8 mouse cellular contexts compared by ENCODE assay signal in genomic region chr19:52992880-52993440, GRCm38 (mm10). TPM values are rescaled to one million over a fixed set of nuclear protein-coding genes. Genes with fewer than 3 reads are reported as not detected.
A peak's percentile ranks its signal among the peaks of the same experiment; 100 is the strongest.
DNase-seq lines count a peak whose midpoint lies in the region; ATAC-seq and TF ChIP-seq lines count a peak whose summit lies in the region.

No protein-coding gene starts in this region.

- DNase-seq in CD4-positive, CD25-positive, alpha-beta regulatory T cell, adult 2 months (ENCODE audit: low read depth, low spot score), result peak; percentile 32
- peak; percentile 36 for DNase-seq in A20 (ENCODE audit: low read depth, low spot score)
- DNase-seq in embryo, embryonic 9.5 days (ENCODE audit: extremely low spot score), result peak; percentile 33
- DNase-seq in left cerebral cortex, adult 2 months (ENCODE audit: extremely low spot score in 1 of 2, low spot score in 2 of 2), result peak; percentile 47 to 60
- DNase-seq in telencephalon, adult 2 months (ENCODE audit: low read depth, low spot score), result peak; percentile 23

- H3K4me1 ChIP-seq in hindbrain, embryonic 16.5 days (ENCODE audit: control insufficient read depth, insufficient read depth, low read depth, low read length), result no peaks in the 10 kb centered on the region
- H3K4me1 ChIP-seq in midbrain, embryonic 12.5 days, result no peaks in the 10 kb centered on the region

- no peak overlapping the region for H3K4me3 ChIP-seq in hindbrain, embryonic 16.5 days (ENCODE audit: low read length)
- no peak overlapping the region for H3K4me3 ChIP-seq in left cerebral cortex, adult 2 months
- no peak overlapping the region for H3K4me3 ChIP-seq in midbrain, embryonic 12.5 days

- H3K4me2 ChIP-seq in hindbrain, embryonic 16.5 days (ENCODE audit: low read length), result no peak overlapping the region
- H3K4me2 ChIP-seq in midbrain, embryonic 12.5 days (replicated peaks), result no peak overlapping the region

- ATAC-seq in CD4-positive, CD25-positive, alpha-beta regulatory T cell, adult 4 months, result no peak
- peak; percentile 93 for ATAC-seq in hindbrain, embryonic 16.5 days
- ATAC-seq in midbrain, embryonic 12.5 days (ENCODE audit: low FRiP score, low read depth), result peak; percentile 70

- H3K27ac ChIP-seq in hindbrain, embryonic 16.5 days (ENCODE audit: low read depth, low read length), result no peak overlapping the region
- no peak overlapping the region for H3K27ac ChIP-seq in left cerebral cortex, adult 2 months
- no peak overlapping the region for H3K27ac ChIP-seq in midbrain, embryonic 12.5 days (replicated peaks)

- H3K27me3 ChIP-seq in hindbrain, embryonic 16.5 days (replicated peaks; ENCODE audit: control insufficient read depth, insufficient read depth, low read length), result no peaks in the 10 kb centered on the region
- no peaks in the 10 kb centered on the region for H3K27me3 ChIP-seq in midbrain, embryonic 12.5 days

- intact Hi-C loops in left cerebral cortex, adult 2 months (cut with DNase I), result no loop called here

- no peak overlapping the region for H3K9ac ChIP-seq in hindbrain, embryonic 16.5 days (ENCODE audit: low read depth, low read length)
- H3K9ac ChIP-seq in midbrain, embryonic 12.5 days (replicated peaks), result no peak overlapping the region

- 68% methylated on average over 11 of the region's 11 CpGs for WGBS in hindbrain, embryonic 16.5 days
- WGBS in midbrain, embryonic 12.5 days, result 75% methylated on average over 11 of the region's 11 CpGs

- H3K36me3 ChIP-seq in hindbrain, embryonic 16.5 days (ENCODE audit: control insufficient read depth, insufficient read depth, low read length), result peaks cover 23% of the 10 kb centered on the region
- H3K36me3 ChIP-seq in midbrain, embryonic 12.5 days, result peaks cover 57% of the 10 kb centered on the region

- H3K9me3 ChIP-seq in hindbrain, embryonic 16.5 days (ENCODE audit: control insufficient read depth, low read length), result no peaks in the 10 kb centered on the region
- H3K9me3 ChIP-seq in midbrain, embryonic 12.5 days, result no peaks in the 10 kb centered on the region

- TF ChIP-seq CTCF in left cerebral cortex, adult 2 months (IDR thresholded peaks at IDR 0.05), result peak; percentile 73

RNA-seq across cellular contexts. Expression of gene Xpnpep1, which starts 47.1 kb away (rescaled TPM):
- 10 to 100 TPM; 51.1 to 85.0 TPM for polyA plus RNA-seq in CD4-positive, CD25-positive, alpha-beta regulatory T cell, adult 4 months (2017; shearing (Covaris generic))
- 118 and 129 TPM in 2 replicates for polyA plus RNA-seq in hindbrain, embryonic 16.5 days (2015; fragmentation: Nextera tagmentation; extraction: Ambion mirVana)
- 10 to 100 TPM; 67.1 to 72.6 TPM for total RNA-seq in left cerebral cortex, adult 2 months (2021)
- polyA plus RNA-seq in midbrain, embryonic 12.5 days (2016; fragmentation: Nextera tagmentation; extraction: Ambion mirVana), result 137 and 139 TPM in 2 replicates
